Mouse (Mus musculus) heart, embryonic 11.5 days (tissue): ENCODE results near the gene Pak3. TPM values are rescaled to one million over a fixed set of nuclear protein-coding genes. Genes with fewer than 3 reads are reported as not detected.

Experiments used
- ATAC-seq: fragments of 200-750 bp; cut with Nextera tagmentation; replicated peaks from 2 replicates; pipeline ENCODE4 v1.8.0; 2017; ENCODE audit warnings: moderate library complexity; ENCODE audit not compliant: insufficient number of reproducible peaks, low FRiP score, low TSS enrichment
- H3K27ac ChIP-seq: fragments of 300-500 bp; sonication (generic); 2 replicates; pipeline ENCODE4 v1.5.1; 2014; ENCODE audit warnings: mild to moderate bottlenecking, low read depth, low read length
- H3K27me3 ChIP-seq: fragments of 300-500 bp; sonication (generic); 2 replicates; pipeline ENCODE4 v1.6.1; 2014; ENCODE audit warnings: mild to moderate bottlenecking, low read length, mixed read lengths; ENCODE audit not compliant: control insufficient read depth, insufficient read depth
- H3K36me3 ChIP-seq: fragments of 300-500 bp; sonication (generic); 2 replicates; pipeline ENCODE4 v1.6.1; 2014; ENCODE audit warnings: mild to moderate bottlenecking, low read length, moderate library complexity, mixed read lengths; ENCODE audit not compliant: control insufficient read depth, insufficient read depth
- H3K4me1 ChIP-seq: fragments of 300-500 bp; sonication (generic); 2 replicates; pipeline ENCODE4 v1.6.1; 2014; ENCODE audit warnings: low read length; ENCODE audit not compliant: control insufficient read depth, insufficient read depth
- H3K4me2 ChIP-seq: fragments of 300-500 bp; sonication (generic); 2 replicates; pipeline ENCODE4 v1.6.1; 2014; ENCODE audit warnings: mild to moderate bottlenecking, moderate library complexity
- H3K4me3 ChIP-seq: fragments of 300-500 bp; sonication (generic); 2 replicates; pipeline ENCODE4 v1.5.1; 2014; ENCODE audit warnings: low read depth, low read length
- H3K9ac ChIP-seq: fragments of 300-500 bp; sonication (generic); 2 replicates; pipeline ENCODE4 v1.6.1; 2014; ENCODE audit warnings: mild to moderate bottlenecking, low read depth, low read length, moderate library complexity
- H3K9me3 ChIP-seq: fragments of 300-500 bp; sonication (generic); replicated peaks from 2 replicates; pipeline ENCODE4 v1.6.1; 2016; ENCODE audit warnings: low read length; ENCODE audit not compliant: control insufficient read depth
- WGBS: fragments of 180-500 bp; shearing (Covaris S2); extraction: QIAGEN DNeasy Blood & Tissue Kit; methylation state at CpG from one replicate; pipeline ENCODE4 v1.1.7; 2014; ENCODE audit not compliant: insufficient replicate concordance; 5-methylcytosine and 5-hydroxymethylcytosine counted together
- polyA plus RNA-seq: library from polyadenylated mRNA; unstranded; fragments of >200 nt; fragmentation: Nextera tagmentation; extraction: Ambion mirVana; gene quantifications from 2 replicates; pipeline ENCODE4 v1.2.1, GENCODE M21; 2014

Gene Pak3
- polyA plus RNA-seq, 1 experiment from 2014 or later: 7.6 TPM

DNA sequence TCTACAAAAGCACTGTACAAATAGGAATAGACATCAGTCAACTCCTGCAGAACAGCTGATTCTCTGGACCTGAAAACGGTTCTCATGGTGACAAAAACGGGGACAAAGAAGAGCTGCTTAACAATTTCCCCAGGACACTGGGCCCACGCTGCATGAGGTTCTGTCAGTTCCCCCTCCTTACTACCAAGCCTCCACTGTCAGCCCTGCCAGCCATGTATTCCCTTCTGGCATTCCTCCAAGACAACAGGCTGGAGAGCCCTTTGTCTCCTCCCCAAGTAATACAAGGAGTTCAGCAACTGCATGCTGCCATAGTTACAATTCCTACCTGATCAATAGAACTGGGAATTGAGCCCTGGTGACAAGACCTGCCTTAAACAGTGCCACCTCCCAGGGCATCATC is 15.2 kb downstream of the Pak3 start:
- no peak overlapping the region for H3K4me3 ChIP-seq
- H3K9ac ChIP-seq: no peak overlapping the region
- no peaks in the 10 kb centered on the region for H3K27me3 ChIP-seq
- no peak overlapping the region for H3K4me2 ChIP-seq
- no peaks in the 10 kb centered on the region for H3K9me3 ChIP-seq
- no peak overlapping the region for H3K27ac ChIP-seq
- 68% methylated on average over 3 of the region's 3 CpGs for WGBS
- no peaks in the 10 kb centered on the region for H3K4me1 ChIP-seq
- H3K36me3 ChIP-seq: no peaks in the 10 kb centered on the region
- no peak for ATAC-seq

DNA sequence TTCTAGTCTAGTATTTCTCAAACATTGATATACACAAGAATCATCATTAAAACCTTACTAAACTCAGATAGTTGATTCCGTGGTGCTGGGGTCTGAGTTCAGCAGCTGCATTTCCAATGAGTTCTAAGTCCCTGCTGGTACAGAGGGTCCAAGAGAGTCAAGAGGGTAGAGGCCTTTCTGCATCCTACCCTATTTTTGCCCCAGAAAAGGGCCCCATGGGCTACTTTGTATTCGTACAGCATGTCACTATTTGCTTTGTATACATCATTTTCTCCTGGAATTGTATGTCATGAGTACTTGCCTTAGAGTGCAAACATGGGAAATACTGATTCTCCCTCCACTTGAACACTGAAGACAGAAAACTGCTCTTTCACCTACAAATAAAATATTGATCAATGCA is 24.4 kb downstream of the Pak3 start:
- WGBS: 78% methylated on average over 2 of the region's 2 CpGs
- no peak overlapping the region for H3K4me2 ChIP-seq
- no peaks in the 10 kb centered on the region for H3K36me3 ChIP-seq
- H3K9me3 ChIP-seq: no peaks in the 10 kb centered on the region
- H3K4me3 ChIP-seq: no peak overlapping the region
- H3K4me1 ChIP-seq: no peaks in the 10 kb centered on the region
- no peak for ATAC-seq
- no peaks in the 10 kb centered on the region for H3K27me3 ChIP-seq
- no peak overlapping the region for H3K9ac ChIP-seq
- H3K27ac ChIP-seq: no peak overlapping the region

DNA sequence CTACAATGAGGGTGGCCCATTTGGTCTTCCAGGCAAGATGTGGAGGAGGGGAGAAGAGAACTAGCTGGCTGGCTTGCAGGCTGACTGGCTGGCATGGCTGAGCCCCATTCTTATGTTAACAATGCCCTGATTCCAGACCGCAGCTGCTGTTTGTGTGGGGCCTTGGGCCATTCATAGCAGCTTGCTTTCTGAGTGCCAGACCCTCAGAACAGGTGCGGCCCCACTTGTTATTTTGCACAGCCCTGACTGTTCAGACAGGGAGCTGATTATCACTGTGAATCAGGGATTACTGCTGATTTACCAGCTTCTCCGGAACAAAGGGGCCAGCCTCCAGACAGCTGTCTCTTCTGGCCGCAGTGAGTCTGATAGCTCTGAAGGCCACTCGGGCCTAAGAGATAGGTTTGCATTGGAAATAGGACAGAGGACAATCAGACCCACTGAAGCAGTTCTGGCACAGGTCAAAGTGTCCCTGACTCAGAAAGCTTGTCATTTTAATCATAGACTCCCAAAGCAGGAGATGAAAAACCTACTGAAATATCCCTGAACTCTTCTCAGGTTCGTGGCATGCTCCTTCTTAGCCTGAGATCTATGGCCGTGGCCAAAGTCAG is 24.9 kb downstream of the Pak3 start:
- H3K4me3 ChIP-seq: no peak overlapping the region
- H3K9me3 ChIP-seq: no peaks in the 10 kb centered on the region
- H3K27ac ChIP-seq: no peak overlapping the region
- no peak overlapping the region for H3K4me2 ChIP-seq
- no peaks in the 10 kb centered on the region for H3K27me3 ChIP-seq
- no peak overlapping the region for H3K9ac ChIP-seq
- 41% methylated on average over 7 of the region's 7 CpGs for WGBS
- no peaks in the 10 kb centered on the region for H3K36me3 ChIP-seq
- no peaks in the 10 kb centered on the region for H3K4me1 ChIP-seq
- no peak for ATAC-seq

DNA sequence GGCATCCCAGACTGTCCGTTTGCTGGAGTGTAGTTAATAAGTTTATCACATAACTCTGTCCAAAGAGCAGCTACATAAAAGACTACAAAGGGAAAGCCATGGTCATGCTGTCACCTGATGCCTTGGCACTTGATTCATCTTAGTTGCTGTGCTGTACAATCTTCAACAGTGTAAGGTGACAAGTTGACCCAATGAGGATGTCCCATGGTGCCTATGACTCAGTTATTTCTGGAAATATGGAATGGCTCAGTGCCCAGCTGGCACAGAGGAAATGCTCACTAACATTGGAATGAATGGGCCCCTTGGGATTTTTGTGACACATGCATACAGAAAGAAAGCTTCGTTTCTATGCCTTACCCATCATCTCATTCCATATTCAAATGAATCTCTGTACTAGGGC is 55.3 kb downstream of the Pak3 start:
- H3K9ac ChIP-seq: no peak overlapping the region
- 52% methylated on average over 2 of the region's 2 CpGs for WGBS
- H3K36me3 ChIP-seq: no peaks in the 10 kb centered on the region
- H3K27ac ChIP-seq: no peak overlapping the region
- H3K4me1 ChIP-seq: no peaks in the 10 kb centered on the region
- H3K9me3 ChIP-seq: no peaks in the 10 kb centered on the region
- ATAC-seq: no peak
- H3K4me2 ChIP-seq: no peak overlapping the region
- H3K27me3 ChIP-seq: no peaks in the 10 kb centered on the region
- H3K4me3 ChIP-seq: no peak overlapping the region

DNA sequence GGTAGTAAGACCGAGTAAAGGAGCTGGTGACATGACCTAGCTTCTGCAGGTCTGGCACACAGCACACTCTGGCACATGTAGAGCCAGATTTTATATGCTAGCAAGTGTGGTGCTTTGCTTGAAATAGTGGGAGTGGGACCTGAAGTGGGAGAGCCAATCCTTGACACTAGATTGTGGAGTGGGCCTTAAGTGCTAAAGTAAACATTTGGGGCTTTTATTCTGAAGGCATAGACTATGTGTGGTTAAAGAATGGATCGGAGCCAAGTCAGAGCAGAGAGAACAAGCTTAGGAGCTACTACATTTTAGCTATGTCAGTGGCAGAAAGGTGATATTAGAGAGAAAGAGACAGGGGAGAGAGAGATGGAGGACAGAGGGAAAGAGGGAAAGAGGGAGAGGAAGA is 61.5 kb downstream of the Pak3 start:
- Histone ChIP-seq H3K4me2 (no peak overlapping the region), H3K36me3 (no peaks in the 10 kb centered on the region), H3K27ac (no peak overlapping the region), H3K9ac (no peak overlapping the region), H3K4me3 (no peak overlapping the region), H3K9me3 (no peaks in the 10 kb centered on the region), H3K4me1 (no peaks in the 10 kb centered on the region), H3K27me3 (no peaks in the 10 kb centered on the region)
- 71% methylated on average over 2 of the region's 2 CpGs for WGBS
- no peak for ATAC-seq

DNA sequence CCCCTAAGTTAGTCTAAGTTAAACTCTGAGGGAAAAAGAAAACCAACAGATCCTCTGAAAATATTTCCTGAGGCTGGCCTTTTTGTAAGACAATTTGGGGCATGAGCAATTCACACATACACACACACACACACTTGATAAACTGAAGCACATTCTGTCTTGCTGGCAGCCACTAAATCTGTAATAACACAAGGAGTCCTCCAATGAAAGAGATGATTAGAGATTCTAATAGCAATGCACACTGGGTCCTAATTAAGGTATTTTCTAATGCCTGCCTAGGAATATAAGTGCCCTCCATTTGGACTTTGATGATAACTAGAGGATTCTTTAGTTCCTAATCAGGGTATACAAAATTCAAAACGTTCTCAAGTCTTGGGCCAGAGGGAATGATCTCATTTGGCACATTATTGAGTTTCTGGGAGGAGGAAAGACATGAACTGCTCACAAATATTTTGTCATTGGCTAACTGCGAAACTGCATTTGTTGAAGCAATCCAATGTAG is 62.1 kb downstream of the Pak3 start:
- Histone ChIP-seq H3K4me3 (no peak overlapping the region), H3K36me3 (no peaks in the 10 kb centered on the region), H3K9me3 (no peaks in the 10 kb centered on the region), H3K27me3 (no peaks in the 10 kb centered on the region), H3K4me2 (no peak overlapping the region), H3K4me1 (no peaks in the 10 kb centered on the region), H3K27ac (no peak overlapping the region), H3K9ac (no peak overlapping the region)
- WGBS: 75% methylated on average over 2 of the region's 2 CpGs
- no peak for ATAC-seq

DNA sequence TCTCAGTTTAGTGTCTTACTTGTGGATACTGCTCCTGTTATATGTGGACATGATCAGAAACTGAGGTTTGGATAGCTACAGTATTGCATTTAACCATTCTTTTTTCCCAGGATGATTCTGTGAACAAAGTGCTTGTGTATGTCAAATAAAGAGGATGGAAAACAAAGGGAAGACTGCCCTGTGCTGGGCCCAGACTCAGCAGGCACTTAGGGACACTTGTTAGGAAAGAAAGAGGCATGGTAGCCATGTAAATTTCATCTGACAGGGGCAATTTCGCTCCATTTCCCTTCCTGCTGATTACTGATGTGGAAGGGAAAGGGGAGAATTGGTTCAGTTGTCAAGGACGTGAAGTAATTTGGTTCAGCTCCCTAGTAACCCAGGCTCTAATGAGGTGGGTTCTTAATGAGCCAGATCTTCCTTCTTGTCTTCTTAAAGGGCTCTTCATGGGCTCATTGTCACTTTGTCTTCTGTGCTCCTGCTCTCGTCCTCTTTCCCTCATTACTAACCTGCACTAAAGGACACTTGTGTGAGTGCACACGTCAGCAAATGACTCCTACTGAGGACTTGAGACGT is 88.6 kb downstream of the Pak3 start:
- Histone ChIP-seq H3K27ac (no peak overlapping the region), H3K9me3 (no peaks in the 10 kb centered on the region), H3K36me3 (no peaks in the 10 kb centered on the region), H3K4me2 (no peak overlapping the region), H3K9ac (no peak overlapping the region), H3K4me3 (no peak overlapping the region), H3K27me3 (no peaks in the 10 kb centered on the region), H3K4me1 (no peaks in the 10 kb centered on the region)
- WGBS: 71% methylated on average over 5 of the region's 5 CpGs
- ATAC-seq: no peak

DNA sequence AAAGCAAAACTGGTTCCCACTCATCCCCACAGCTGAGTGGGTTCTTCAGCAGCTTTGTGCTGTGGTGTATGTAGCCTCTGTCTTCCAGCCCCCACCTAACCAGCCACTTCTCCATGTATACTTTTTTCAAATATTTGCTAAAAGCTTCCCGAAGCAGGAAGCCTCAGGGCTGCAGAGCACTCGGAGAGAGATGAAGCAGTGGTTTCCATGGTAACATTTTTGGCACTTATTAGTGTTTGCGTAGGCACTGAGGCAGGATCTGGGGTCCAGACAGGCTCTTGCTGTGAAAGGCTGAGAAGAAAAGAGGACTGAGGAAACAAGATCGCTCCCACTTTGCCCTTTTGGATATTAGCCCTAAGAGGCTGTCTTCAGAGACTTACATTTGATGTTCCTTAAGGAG is 100.3 kb downstream of the Pak3 start:
- no peak for ATAC-seq
- H3K27ac ChIP-seq: no peak overlapping the region
- no peak overlapping the region for H3K9ac ChIP-seq
- no peak overlapping the region for H3K4me2 ChIP-seq
- H3K4me1 ChIP-seq: no peaks in the 10 kb centered on the region
- H3K9me3 ChIP-seq: no peaks in the 10 kb centered on the region
- H3K36me3 ChIP-seq: no peaks in the 10 kb centered on the region
- WGBS: 63% methylated on average over 4 of the region's 4 CpGs
- no peaks in the 10 kb centered on the region for H3K27me3 ChIP-seq
- no peak overlapping the region for H3K4me3 ChIP-seq

DNA sequence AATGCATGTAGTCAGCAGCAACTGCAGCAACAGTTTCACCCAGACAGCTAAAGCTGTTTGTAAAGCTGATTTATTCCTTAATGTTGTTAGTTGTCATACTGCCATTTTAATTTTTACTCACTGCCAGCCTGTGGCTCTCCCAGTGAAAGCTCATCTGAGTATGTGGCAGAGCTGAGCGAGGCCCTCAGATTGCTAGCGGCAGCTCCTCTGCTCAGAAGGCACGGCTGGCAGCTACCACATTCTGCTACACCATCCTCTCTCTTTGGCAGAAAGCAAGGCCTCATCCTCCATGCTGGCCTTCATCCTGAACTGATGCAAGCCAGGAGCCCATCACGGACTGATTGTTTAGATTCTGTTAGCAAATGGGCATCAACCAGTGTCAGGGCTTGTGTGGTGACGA is 109.4 kb downstream of the Pak3 start:
- H3K36me3 ChIP-seq: no peaks in the 10 kb centered on the region
- no peak overlapping the region for H3K4me3 ChIP-seq
- no peak overlapping the region for H3K4me2 ChIP-seq
- no peak overlapping the region for H3K9ac ChIP-seq
- H3K27me3 ChIP-seq: no peaks in the 10 kb centered on the region; the same call in 1 of the 2 replicates
- 81% methylated on average over 5 of the region's 5 CpGs for WGBS
- H3K27ac ChIP-seq: no peak overlapping the region
- no peak for ATAC-seq
- H3K9me3 ChIP-seq: no peaks in the 10 kb centered on the region
- no peaks in the 10 kb centered on the region for H3K4me1 ChIP-seq
